Mouse (Mus musculus) limb, embryonic 13.5 days (tissue): Measurements from ENCODE around the gene Isca2. TPM values are rescaled to one million over a fixed set of nuclear protein-coding genes. Genes with fewer than 3 reads are reported as not detected.

Experiments
- ATAC-seq: fragments of 200-750 bp; cut with Nextera tagmentation; 2 replicates; pipeline ENCODE4 v1.8.0; 2017; ENCODE audit warnings: low read depth, moderate number of reproducible peaks, moderate TSS enrichment; ENCODE audit not compliant: low FRiP score
- H3K27ac ChIP-seq: fragments of 300-500 bp; sonication (generic); 2 replicates; pipeline ENCODE4 v1.5.1; 2015; ENCODE audit warnings: inconsistent platforms, mild to moderate bottlenecking, moderate library complexity
- H3K27me3 ChIP-seq: fragments of 300-500 bp; sonication (generic); 2 replicates; pipeline ENCODE4 v1.6.1; 2015; ENCODE audit warnings: mild to moderate bottlenecking, inconsistent platforms
- H3K36me3 ChIP-seq: fragments of 300-500 bp; sonication (generic); 2 replicates; pipeline ENCODE4 v1.6.1; 2015; ENCODE audit warnings: inconsistent platforms, mild to moderate bottlenecking, moderate library complexity
- H3K4me1 ChIP-seq: fragments of 300-500 bp; sonication (generic); 2 replicates; pipeline ENCODE4 v1.6.1; 2015; ENCODE audit warnings: inconsistent platforms
- H3K4me2 ChIP-seq: fragments of 300-500 bp; sonication (generic); replicated peaks from 2 replicates; pipeline ENCODE4 v1.6.1; 2015; ENCODE audit warnings: inconsistent platforms, mild to moderate bottlenecking, moderate library complexity
- H3K4me3 ChIP-seq: fragments of 300-500 bp; sonication (generic); 2 replicates; pipeline ENCODE4 v1.5.1; 2015; ENCODE audit warnings: moderate library complexity, mild to moderate bottlenecking, inconsistent platforms
- H3K9ac ChIP-seq: fragments of 300-500 bp; sonication (generic); 2 replicates; pipeline ENCODE4 v1.6.1; 2015; ENCODE audit warnings: mild to moderate bottlenecking, inconsistent platforms
- H3K9me3 ChIP-seq: fragments of 300-500 bp; sonication (generic); 2 replicates; pipeline ENCODE4 v1.6.1; 2016; ENCODE audit warnings: inconsistent platforms
- WGBS: fragments of 180-500 bp; shearing (Covaris S2); methylation state at CpG from one replicate; pipeline ENCODE4 v1.1.7; 2015; 5-methylcytosine and 5-hydroxymethylcytosine counted together
- polyA plus RNA-seq: library from polyadenylated mRNA; unstranded; fragments of >200 nt; fragmentation: Nextera tagmentation; extraction: Ambion mirVana; gene quantifications from 2 replicates; pipeline ENCODE4 v1.2.1, GENCODE M21; 2015

The Isca2 gene
- polyA plus RNA-seq, 1 experiment from 2014 or later, result 153 TPM

DNA sequence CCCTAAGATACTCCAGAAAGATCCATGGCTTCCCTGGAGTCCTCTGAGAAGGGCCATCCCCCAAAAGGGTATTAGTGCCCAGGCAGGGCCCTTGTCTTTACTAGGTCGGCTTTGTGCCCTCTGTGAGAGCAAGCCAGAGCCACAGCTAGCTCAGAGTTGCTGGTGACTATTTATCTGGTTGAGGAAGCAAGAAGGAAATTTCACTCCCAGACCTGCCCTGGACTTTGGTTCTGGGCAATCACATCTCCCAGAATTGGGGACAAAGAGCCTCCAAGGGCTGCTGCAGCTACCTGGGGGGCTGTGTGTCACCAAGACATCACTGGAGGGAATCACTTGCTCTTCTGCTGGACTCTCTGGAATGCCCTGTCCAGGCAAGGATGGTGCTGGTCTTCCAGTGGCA is 33.0 kb downstream of the Isca2 start:
- no peak overlapping the region for H3K4me3 ChIP-seq
- no peaks in the 10 kb centered on the region for H3K9me3 ChIP-seq
- H3K27me3 ChIP-seq, result no peaks in the 10 kb centered on the region
- H3K4me1 ChIP-seq, result peaks cover 18% of the 10 kb centered on the region
- ATAC-seq, result no peak
- no peaks in the 10 kb centered on the region for H3K36me3 ChIP-seq
- H3K4me2 ChIP-seq, result no peak overlapping the region
- H3K27ac ChIP-seq, result no peak overlapping the region
- 84% methylated on average over 1 of the region's 1 CpGs for WGBS
- no peak overlapping the region for H3K9ac ChIP-seq

DNA sequence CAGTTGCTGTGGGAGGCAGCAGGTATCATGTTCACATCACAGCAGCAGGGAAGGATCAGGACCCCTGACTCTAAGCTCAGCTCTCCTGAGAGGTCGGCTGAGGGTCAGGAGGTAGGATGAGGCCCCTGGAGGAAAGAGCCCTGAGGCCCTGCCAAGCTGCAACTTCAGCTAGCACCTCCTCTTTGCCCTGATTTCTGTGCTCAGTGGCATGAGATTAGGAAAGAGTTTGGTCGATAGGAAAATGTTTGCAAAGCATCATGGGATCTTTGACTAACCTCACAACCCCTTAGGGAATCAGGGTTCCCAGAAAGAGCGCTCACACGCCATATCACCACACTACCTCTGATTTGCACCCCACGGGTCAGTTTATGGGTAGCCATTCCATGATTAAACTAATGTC is 33.7 kb downstream of the Isca2 start:
- WGBS, result 57% methylated on average over 5 of the region's 5 CpGs

DNA sequence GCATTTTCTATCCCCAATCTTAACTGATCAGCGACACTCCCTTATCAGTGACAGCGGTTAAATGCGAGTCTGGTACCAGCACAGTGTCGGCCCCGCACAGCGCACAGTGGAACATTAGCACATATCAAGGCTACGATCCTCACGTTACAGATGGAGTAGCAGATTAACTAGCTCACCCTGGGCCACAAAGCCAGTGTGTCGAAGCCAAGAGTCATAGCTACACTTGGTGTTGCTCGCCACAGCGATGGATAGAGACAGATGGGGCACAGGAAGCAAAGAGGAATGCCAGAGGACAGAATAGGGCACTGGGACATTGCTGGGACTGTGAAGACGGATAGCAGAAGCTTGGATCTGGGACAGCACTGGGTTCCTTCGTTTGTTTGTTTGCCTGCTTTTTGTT is 34.3 kb downstream of the Isca2 start:
- Histone ChIP-seq H3K4me1 (peaks cover 18% of the 10 kb centered on the region), H3K27me3 (no peaks in the 10 kb centered on the region), H3K27ac (no peak overlapping the region), H3K4me2 (no peak overlapping the region), H3K4me3 (no peak overlapping the region), H3K36me3 (no peaks in the 10 kb centered on the region), H3K9me3 (no peaks in the 10 kb centered on the region), H3K9ac (no peak overlapping the region)
- whole genome bisulfite sequencing, result 80% methylated on average over 13 of the region's 13 CpGs
- no peak for ATAC-seq

More for the DNA sequence above, 33.7 kb downstream of the Isca2 start:
- no peak overlapping the region for H3K4me2 ChIP-seq
- no peaks in the 10 kb centered on the region for H3K27me3 ChIP-seq
- H3K9me3 ChIP-seq, result no peaks in the 10 kb centered on the region
- no peak overlapping the region for H3K27ac ChIP-seq
- no peak overlapping the region for H3K9ac ChIP-seq
- peaks cover 18% of the 10 kb centered on the region for H3K4me1 ChIP-seq
- ATAC-seq, result no peak
- H3K36me3 ChIP-seq, result no peaks in the 10 kb centered on the region
- H3K4me3 ChIP-seq, result no peak overlapping the region

DNA sequence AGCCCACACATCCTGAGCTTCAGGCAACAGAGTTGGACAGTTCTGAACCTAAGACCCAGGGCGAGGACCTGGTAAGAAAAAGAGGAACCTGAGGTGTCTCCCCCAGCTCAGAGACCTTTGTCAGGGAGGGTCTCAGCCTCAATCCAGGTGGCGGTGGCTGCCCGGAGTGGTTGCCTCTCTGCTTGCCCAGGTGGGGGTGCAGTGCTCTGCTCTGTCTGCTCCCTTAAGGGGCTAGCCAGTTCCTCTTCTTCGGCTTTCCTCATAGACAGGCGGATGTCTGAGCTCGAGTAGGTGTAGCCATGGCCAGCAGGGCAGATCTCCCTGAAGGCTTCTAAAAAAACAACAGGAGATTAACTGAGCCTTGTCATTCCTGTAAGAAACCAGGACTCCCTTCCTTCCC is 36.0 kb downstream of the Isca2 start:
- WGBS, result 77% methylated on average over 6 of the region's 6 CpGs
- Histone ChIP-seq H3K27ac (no peak overlapping the region), H3K4me1 (peaks cover 18% of the 10 kb centered on the region)

DNA sequence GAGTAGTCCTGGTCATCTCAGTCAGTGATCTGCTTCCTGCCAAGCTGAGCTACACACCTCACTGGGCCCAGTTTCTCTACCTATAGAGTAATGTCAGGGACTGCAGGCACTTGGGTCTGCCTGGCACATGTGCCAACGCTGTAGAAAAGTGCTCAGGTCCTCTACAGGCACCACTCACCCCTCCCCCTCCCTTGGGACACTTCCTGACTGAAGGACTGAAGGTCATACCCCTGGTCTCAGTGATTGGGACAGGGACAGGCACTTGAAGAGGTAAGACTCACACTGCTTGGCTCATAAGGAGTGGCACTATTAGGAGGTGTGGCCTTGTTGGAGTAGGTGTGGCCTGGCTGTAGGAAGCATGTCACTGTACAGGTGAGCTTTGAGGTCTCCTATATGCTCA is 37.8 kb downstream of the Isca2 start:
- 67% methylated on average over 1 of the region's 1 CpGs for WGBS
- no peak overlapping the region for H3K4me3 ChIP-seq
- no peaks in the 10 kb centered on the region for H3K36me3 ChIP-seq
- peaks cover 3% of the 10 kb centered on the region for H3K27me3 ChIP-seq
- no peak overlapping the region for H3K4me2 ChIP-seq
- no peak overlapping the region for H3K9ac ChIP-seq
- H3K4me1 ChIP-seq, result peaks cover 9% of the 10 kb centered on the region
- H3K9me3 ChIP-seq, result no peaks in the 10 kb centered on the region
- no peak overlapping the region for H3K27ac ChIP-seq
- ATAC-seq, result no peak

More for the DNA sequence above, 36.0 kb downstream of the Isca2 start:
- Histone ChIP-seq H3K4me3 (no peak overlapping the region), H3K4me2 (no peak overlapping the region), H3K27me3 (no peaks in the 10 kb centered on the region), H3K9ac (no peak overlapping the region), H3K9me3 (no peaks in the 10 kb centered on the region), H3K36me3 (no peaks in the 10 kb centered on the region)
- ATAC-seq, result no peak

DNA sequence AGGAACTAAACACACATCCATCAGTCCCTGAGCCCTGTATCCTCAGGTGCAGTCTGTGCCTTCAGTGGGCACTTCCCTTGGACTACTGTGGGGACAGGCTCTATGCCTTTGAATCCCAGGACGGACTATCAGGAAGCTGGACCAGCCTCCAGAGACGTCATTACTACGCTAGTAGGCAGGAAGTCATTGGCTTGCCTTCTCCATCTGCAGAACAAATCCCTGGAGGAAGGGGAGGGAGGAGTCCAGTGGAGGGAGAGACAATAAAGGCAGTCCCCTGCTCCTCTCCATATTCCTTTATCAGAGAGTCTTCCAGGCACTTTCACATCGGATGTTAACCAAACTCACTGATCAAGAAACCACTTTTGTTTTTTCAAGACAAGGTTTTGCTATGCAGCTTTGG is 38.5 kb downstream of the Isca2 start:
- H3K4me3 ChIP-seq, result no peak overlapping the region
- no peak for ATAC-seq
- no peak overlapping the region for H3K4me2 ChIP-seq
- no peaks in the 10 kb centered on the region for H3K36me3 ChIP-seq
- H3K9ac ChIP-seq, result no peak overlapping the region
- peaks cover 3% of the 10 kb centered on the region for H3K27me3 ChIP-seq
- peaks cover 3% of the 10 kb centered on the region for H3K4me1 ChIP-seq
- no peak overlapping the region for H3K27ac ChIP-seq
- no peaks in the 10 kb centered on the region for H3K9me3 ChIP-seq
- WGBS, result 70% methylated on average over 4 of the region's 4 CpGs

DNA sequence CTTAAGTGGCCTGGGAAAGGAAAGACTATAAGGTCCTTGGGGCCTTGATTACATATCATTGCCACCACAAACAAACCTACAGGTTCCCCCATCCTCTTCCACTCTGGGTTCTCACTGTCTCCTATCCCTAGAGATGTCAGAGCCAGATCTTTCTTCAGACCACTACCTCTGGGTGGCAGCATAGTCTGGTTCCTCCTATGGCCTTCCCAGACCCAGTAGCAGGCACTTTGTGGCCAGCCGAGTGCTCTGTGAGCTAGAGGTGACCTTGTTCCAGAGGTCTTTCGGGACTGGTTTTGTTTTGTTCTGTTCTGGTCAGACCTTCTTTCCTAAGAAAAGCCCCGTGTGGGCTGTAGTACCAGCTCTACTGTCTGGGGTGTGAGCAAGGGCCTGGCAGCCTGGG is 39.0 kb downstream of the Isca2 start:
- H3K4me3 ChIP-seq, result no peak overlapping the region
- no peak overlapping the region for H3K9ac ChIP-seq
- no peak overlapping the region for H3K4me2 ChIP-seq
- H3K9me3 ChIP-seq, result no peaks in the 10 kb centered on the region
- H3K27me3 ChIP-seq, result peaks cover 3% of the 10 kb centered on the region
- H3K4me1 ChIP-seq, result no peaks in the 10 kb centered on the region
- H3K36me3 ChIP-seq, result no peaks in the 10 kb centered on the region
- WGBS, result 59% methylated on average over 3 of the region's 3 CpGs
- H3K27ac ChIP-seq, result no peak overlapping the region
- no peak for ATAC-seq

DNA sequence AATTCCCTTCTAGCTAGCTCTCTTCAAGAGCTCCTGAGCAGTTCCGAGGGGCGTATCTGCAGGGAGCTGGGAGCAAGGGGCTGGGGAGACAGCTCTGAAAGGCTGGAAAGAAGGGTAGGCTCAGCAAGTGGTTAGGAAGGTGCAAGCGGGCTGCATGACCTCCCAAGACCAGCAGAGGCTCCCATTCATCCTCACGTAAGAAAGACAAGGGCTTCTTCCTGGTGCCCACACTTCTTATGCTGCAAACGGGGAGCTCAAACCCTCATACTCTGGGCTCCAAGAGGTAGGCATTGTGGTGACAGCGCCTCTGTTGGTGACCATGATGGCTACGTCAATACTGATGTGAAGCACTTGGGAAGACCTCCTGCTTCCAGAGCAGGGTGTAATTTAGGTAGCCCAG is 40.7 kb downstream of the Isca2 start:
- Histone ChIP-seq H3K27me3 (peaks cover 3% of the 10 kb centered on the region), H3K4me2 (no peak overlapping the region), H3K4me3 (no peak overlapping the region), H3K9ac (no peak overlapping the region), H3K4me1 (no peaks in the 10 kb centered on the region), H3K9me3 (no peaks in the 10 kb centered on the region), H3K36me3 (no peaks in the 10 kb centered on the region), H3K27ac (no peak overlapping the region)
- WGBS, result 39% methylated on average over 7 of the region's 7 CpGs
- no peak for ATAC-seq

DNA sequence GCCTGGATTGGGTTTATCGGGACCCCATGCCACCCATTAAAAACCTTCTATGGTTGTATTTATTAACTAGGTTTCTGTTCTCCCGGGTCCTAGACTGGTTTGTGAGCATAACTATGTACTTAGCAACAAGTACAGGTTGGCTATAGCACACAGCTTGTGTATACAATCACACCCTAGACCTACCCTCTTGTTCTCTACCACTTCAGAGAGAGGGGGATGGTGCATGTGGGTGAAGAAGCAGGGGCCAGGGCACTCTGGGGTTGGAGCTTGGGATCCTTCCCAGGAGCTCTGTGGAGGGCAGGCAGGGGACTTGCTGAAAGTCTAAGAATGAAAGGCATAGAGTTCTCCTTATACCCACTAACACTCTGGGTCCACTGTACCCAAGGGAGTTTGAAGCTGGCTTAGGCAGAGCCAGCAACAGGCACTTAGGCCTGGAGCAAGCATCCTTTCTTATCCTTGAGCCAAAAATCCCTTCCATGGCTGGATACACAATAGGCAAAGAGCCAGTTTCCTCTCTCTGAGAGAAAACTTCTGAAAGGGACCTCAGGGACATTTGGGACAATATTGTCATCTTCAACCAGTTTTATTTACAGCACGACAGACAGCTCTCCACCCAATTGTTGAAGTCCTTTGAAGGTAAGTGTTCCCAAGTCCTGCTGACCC is 41.7 kb downstream of the Isca2 start:
- H3K9me3 ChIP-seq, result no peaks in the 10 kb centered on the region
- no peaks in the 10 kb centered on the region for H3K36me3 ChIP-seq
- no peak overlapping the region for H3K4me2 ChIP-seq
- no peak overlapping the region for H3K27ac ChIP-seq
- H3K9ac ChIP-seq, result no peak overlapping the region
- H3K27me3 ChIP-seq, result peaks cover 3% of the 10 kb centered on the region
- WGBS, result 54% methylated on average over 3 of the region's 3 CpGs
- H3K4me3 ChIP-seq, result no peak overlapping the region
- no peaks in the 10 kb centered on the region for H3K4me1 ChIP-seq
- ATAC-seq, result no peak

DNA sequence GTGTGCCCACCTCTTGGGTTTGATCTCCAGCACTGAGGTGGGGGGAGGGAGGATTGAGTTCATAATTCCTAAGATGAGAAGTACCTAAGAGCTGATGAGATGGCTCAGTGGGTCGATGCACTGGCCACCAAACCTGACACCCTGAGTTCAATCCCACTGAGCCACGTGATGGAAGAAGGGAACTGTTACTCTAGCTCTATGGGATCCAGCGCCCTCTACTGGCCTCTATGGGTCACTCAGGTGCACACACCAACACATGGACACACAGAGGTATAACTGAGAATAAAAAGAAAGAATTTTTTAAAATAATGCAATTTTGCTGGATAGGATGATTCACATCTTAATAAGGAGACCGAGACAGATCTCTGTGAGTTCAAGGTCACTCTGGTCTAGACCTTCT is 45.4 kb downstream of the Isca2 start:
- 63% methylated on average over 4 of the region's 4 CpGs for WGBS
- Histone ChIP-seq H3K27ac (no peak overlapping the region), H3K9me3 (no peaks in the 10 kb centered on the region)

DNA sequence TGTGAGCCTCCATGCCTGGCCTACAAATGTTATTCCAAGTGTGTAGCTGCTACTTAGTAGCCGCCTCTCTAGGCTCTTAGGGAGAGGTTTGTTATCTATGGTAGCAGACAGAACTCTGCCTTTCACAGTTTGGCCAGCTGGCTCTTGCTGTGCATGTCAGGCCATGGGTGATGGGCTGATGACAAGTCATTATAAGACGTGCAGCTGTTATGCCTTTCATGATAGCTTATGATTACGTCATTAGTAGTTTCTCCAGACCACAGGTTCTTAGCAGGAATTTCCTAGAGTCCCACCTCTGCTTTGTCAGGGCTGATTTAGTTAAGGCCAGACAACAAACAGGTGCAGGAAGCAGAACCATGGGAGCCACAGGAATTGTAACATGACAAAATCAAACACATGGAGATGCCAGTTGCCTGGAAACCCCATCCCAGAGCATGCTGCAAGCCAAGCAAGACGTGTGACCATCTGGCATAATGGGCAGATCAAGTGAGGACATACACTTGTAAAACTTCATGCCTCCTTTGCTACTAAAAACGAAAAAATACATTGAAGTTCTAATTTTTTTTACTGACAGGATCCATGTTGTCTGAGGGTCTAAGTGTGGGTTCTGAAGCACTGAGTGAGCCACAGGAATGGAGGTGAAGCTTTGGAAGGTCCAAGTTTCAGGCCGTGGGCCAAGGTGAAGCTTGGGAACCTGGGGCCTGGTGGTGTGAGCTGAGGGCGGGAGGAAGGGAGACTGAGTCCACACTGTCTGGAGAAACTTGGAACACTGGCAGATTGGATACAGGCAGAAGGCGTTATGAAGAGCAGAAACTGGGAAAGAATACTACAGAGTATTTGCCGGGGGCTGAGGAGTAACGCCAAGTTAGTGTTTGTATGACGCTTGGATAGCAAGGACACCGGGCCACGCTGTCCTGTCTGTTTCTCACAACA is 46.5 kb downstream of the Isca2 start:
- H3K9ac ChIP-seq, result no peak overlapping the region
- H3K27ac ChIP-seq, result no peak overlapping the region
- no peak overlapping the region for H3K4me3 ChIP-seq
- peaks cover 4% of the 10 kb centered on the region for H3K27me3 ChIP-seq
- no peaks in the 10 kb centered on the region for H3K9me3 ChIP-seq
- H3K4me1 ChIP-seq, result no peaks in the 10 kb centered on the region
- no peak overlapping the region for H3K4me2 ChIP-seq
- no peaks in the 10 kb centered on the region for H3K36me3 ChIP-seq
- ATAC-seq, result peak; percentile 44; the same call in 1 of the 2 replicates
- 80% methylated on average over 13 of the region's 13 CpGs for WGBS

More for the DNA sequence above, 45.4 kb downstream of the Isca2 start:
- no peak overlapping the region for H3K4me3 ChIP-seq
- no peaks in the 10 kb centered on the region for H3K36me3 ChIP-seq
- peaks cover 3% of the 10 kb centered on the region for H3K27me3 ChIP-seq
- H3K4me2 ChIP-seq, result no peak overlapping the region
- no peak overlapping the region for H3K9ac ChIP-seq
- no peaks in the 10 kb centered on the region for H3K4me1 ChIP-seq
- ATAC-seq, result no peak

DNA sequence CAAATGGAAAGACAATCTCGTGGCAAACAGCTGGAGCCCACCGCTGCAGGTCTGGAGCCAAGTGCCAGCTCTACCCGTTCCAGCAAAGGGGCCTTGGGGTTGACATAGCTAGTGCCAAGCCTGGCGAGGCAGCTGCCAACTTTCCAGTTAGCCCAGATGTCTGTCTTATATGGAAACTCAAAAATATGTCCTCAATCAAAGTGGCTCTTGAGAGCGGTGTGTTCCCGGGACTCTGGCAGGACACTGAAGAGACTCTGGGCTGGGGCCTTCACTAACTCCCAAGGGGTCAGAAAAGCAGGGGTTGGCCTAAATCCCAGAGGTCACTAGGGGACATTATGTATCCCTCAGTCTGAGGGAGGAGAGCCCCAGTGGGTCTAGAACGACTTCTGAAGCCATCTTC is 50.5 kb downstream of the Isca2 start:
- Histone ChIP-seq H3K4me2 (no peak overlapping the region), H3K27me3 (peaks cover 14% of the 10 kb centered on the region), H3K27ac (no peak overlapping the region), H3K36me3 (no peaks in the 10 kb centered on the region), H3K4me1 (peaks cover 7% of the 10 kb centered on the region), H3K9ac (no peak overlapping the region), H3K9me3 (no peaks in the 10 kb centered on the region), H3K4me3 (no peak overlapping the region)
- ATAC-seq, result no peak
- WGBS, result 81% methylated on average over 7 of the region's 7 CpGs
